Mouse (Mus musculus) embryonic fibroblast, embryonic 13.5 days (primary cell): ENCODE measurements at regions not wholly inside any gene's neighbourhood (a gene's known extent, or its start where the extent isn't known, plus 50 kb on each side); places are given as distances from the start of the nearest gene placed in this dataset.
A peak's percentile ranks its signal among the peaks of the same experiment; 100 is the strongest.

Experiments
- H3K27ac ChIP-seq: 2 replicates; pipeline ENCODE4 v1.5.1; 2012; ENCODE audit warnings: low read length, control low read depth, inconsistent platforms; ENCODE audit not compliant: insufficient read depth
- H3K4me1 ChIP-seq: 2 replicates; pipeline ENCODE4 v1.6.1; 2011; ENCODE audit warnings: low read length; ENCODE audit not compliant: control insufficient read depth, insufficient read depth
- H3K4me3 ChIP-seq: 2 replicates; pipeline ENCODE4 v1.5.1; 2011; ENCODE audit warnings: mild to moderate bottlenecking, control low read depth, low read length; ENCODE audit not compliant: insufficient read depth
- CTCF ChIP-seq: IDR thresholded peaks from 2 replicates; pipeline ENCODE4 v1.5.1; 2011; ENCODE audit warnings: mild to moderate bottlenecking, control low read depth, low read length, moderate library complexity, borderline replicate concordance; ENCODE audit not compliant: insufficient read depth
- POLR2A ChIP-seq: IDR thresholded peaks from 2 replicates; pipeline ENCODE4 v1.6.1; 2011; ENCODE audit warnings: low read depth, mild to moderate bottlenecking, control low read depth, low read length, moderate library complexity

DNA sequence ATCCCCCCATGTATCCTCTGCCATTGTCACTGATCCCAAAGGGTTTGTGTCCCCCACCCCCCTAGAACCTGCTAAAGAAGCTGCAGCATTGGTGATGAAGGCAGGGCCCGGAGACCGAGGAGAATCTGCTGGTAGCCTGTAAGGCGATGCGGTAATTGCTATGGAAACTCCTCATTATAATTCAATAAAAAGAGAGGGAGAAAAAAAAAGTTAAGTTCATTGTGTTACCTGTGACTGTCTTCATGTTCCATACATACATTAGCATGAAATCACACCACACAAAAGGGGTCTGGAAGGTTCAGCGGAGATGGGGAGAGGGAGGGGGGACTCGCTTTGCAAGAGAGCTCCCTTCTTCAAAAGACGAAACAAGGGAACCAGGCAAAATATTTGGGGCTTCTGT lies 123.5 kb downstream of the Gm26897 start:
- Histone ChIP-seq H3K4me1 (0 out of 2 replicates have a peak, but pooled peaks cover 2% of the 10 kb centered on the region), H3K4me3 (no peak overlapping the region), H3K27ac (no peak overlapping the region)
- no peak for TF ChIP-seq CTCF
- no peak for TF ChIP-seq POLR2A

DNA sequence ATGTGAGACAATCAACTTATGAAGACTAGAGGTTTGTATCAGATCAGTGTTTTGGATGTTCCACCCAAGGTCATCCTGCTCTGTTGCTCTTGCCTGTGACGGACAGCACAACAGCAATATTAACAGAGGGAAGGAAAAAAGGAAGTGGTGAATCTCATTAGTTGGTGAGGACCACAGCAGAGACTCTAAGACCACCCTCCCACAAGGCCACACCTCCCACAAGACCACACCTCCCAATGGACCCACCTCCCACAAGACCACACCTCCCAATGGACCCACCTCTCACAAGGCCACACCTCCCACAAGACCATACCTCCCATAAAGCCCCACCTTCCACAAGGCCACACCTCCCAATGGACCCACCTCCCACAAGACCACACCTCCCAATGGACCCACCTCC lies 126.7 kb downstream of the Gm26897 start:
- Histone ChIP-seq H3K4me3 (no peak overlapping the region), H3K4me1 (0 out of 2 replicates have a peak, but pooled peaks cover 2% of the 10 kb centered on the region), H3K27ac (no peak overlapping the region)
- TF ChIP-seq POLR2A (no peak), CTCF (no peak)

- 0 out of 2 replicates have a peak, but pooled peaks cover 2% of the 10 kb centered on the region for H3K4me1 ChIP-seq
- H3K27ac ChIP-seq, result no peak overlapping the region
- no peak overlapping the region for H3K4me3 ChIP-seq
- TF ChIP-seq CTCF (no peak), POLR2A (no peak)
These were observed 128.6 kb downstream of the Gm26897 start for GRCm38 (mm10) chr5:111862331-111862730.

- no peak for TF ChIP-seq CTCF
- TF ChIP-seq POLR2A, result no peak
- Histone ChIP-seq H3K27ac (no peak overlapping the region), H3K4me3 (no peak overlapping the region), H3K4me1 (no peaks in the 10 kb centered on the region)
These were observed 130.2 kb downstream of the Gm26897 start for GRCm38 (mm10) chr5:111863922-111864321.

- H3K4me3 ChIP-seq, result no peak overlapping the region
- TF ChIP-seq POLR2A, result no peak
- no peak for TF ChIP-seq CTCF
- H3K4me1 ChIP-seq, result no peaks in the 10 kb centered on the region
- H3K27ac ChIP-seq, result no peak overlapping the region
These were observed 130.9 kb downstream of the Gm26897 start for GRCm38 (mm10) chr5:111864606-111865005.

DNA sequence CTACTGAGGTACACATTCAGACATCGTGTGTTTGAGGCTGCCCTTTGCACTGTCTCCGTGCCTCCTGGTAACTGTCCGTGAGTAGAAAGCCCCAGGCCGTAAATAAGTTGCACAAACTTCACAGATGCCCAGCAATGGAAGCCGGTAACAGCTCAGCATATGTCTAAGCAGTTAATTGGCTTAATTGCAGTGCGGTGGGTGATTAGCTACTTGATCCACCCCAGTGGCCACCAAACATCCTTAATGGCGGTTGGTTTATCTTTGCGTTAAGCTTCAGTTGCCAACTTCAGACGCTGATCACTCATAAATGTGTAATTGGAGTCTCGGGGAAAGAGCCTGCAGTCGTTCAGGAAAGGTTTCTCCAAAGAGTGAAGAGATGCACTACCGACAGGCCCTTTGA lies 135.3 kb downstream of the Gm26897 start:
- no peaks in the 10 kb centered on the region for H3K4me1 ChIP-seq
- TF ChIP-seq CTCF (no peak), POLR2A (no peak)
- H3K4me3 ChIP-seq, result no peak overlapping the region
- H3K27ac ChIP-seq, result no peak overlapping the region

DNA sequence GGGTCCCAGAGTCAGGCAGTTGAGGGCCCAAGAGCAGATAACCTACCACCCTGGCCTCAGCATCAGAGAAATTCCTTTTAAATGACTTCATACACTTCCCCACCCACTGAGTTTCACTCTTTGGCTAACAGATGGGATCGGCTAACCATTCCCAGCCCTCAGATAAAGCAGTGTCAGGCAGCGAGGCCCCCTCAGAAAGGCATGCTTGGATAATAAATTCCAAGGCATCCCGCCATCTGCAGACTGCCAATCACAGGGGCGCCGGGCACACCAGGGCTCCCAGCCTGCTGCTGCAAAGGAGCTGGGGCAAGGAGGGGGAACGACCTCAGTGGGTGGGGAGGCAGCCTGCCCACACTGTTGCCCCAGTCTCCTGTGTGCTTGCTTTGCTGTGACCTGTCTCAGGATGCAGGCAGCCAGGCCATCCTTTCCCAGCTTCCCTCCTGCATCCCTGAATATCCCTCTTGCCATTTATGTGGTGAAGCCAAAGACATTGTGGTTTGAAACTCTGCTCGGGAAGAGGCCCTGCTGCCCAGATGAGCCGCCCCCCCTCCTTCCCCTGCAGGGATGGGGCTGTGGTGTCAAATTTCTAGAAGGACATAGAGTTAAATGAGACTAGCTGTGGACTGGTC lies 143.6 kb downstream of the Gm26897 start:
- Histone ChIP-seq H3K4me1 (peaks cover 21% of the 10 kb centered on the region), H3K4me3 (no peak overlapping the region), H3K27ac (peak overlapping the region; percentile 89)
- TF ChIP-seq POLR2A (no peak; the same call in 1 of the 2 replicates), CTCF (no peak)

DNA sequence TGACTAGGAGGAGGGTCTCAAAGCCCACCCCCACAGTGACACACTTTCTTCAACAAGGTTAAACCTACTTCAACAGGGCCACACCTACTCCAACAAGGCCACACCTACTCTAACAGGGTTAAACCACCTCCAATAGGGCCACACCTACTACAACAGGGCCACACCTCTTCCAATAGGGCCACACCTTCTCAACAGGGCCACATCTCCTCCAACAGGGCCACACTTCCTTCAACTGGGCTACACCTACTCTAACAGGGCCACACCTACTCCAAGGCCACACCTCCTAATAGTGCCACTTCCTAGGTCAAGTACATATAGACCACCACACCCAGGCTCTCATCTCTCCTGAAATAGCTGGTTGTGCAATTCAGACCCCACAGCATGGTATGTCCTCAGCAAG lies 145.3 kb downstream of the Gm26897 start:
- H3K4me3 ChIP-seq, result no peak overlapping the region
- peak overlapping the region; percentile 89 for H3K27ac ChIP-seq
- TF ChIP-seq POLR2A, result no peak
- TF ChIP-seq CTCF, result no peak
- peaks cover 21% of the 10 kb centered on the region for H3K4me1 ChIP-seq

- peaks cover 21% of the 10 kb centered on the region for H3K4me1 ChIP-seq
- TF ChIP-seq POLR2A, result 0 out of 2 replicates have a peak, but pooled peaks have one; percentile 21
- TF ChIP-seq CTCF, result no peak
- H3K27ac ChIP-seq, result peak overlapping the region; percentile 89
- no peak overlapping the region for H3K4me3 ChIP-seq
These were observed 146.5 kb downstream of the Gm26897 start for GRCm38 (mm10) chr5:111880268-111880667.

DNA sequence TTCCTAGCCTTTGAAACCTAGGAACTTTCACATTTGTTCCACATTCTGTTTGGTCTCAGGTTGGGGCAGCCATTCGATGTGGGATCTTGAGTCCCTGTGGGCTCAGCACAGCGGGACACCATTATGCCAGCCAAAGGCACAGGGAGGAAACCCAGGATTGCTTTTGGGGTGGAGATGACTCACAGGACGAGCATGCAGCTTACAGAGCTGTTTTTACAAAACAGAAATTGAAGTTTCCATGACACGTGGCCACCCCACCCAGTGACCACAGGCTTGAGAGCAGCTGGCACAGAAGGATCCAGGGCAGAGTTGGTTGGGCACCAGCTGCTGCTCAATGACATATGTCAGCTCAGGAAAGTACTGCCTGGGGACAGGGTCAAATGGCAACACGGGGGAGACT lies 147.8 kb downstream of the Gm26897 start:
- TF ChIP-seq POLR2A (no peak), CTCF (no peak)
- H3K27ac ChIP-seq, result peak overlapping the region; percentile 87
- H3K4me3 ChIP-seq, result no peak overlapping the region
- H3K4me1 ChIP-seq, result peaks cover 17% of the 10 kb centered on the region
